Mouse (Mus musculus) layer of hippocampus, postnatal 10 days (tissue): ENCODE results near the gene Ache. TPM values are rescaled to one million over a fixed set of nuclear protein-coding genes. Genes with fewer than 3 reads are reported as not detected.
"Not testable (repeated sequence)": the region's sequence is repeated elsewhere in the genome, so short reads cannot be mapped to it uniquely, and the experiment has no call there.

ENCODE experiments used
- DNase-seq, 2 experiments: peaks; one replicate each; pipeline ENCODE4 v3.0.0; 2021; ENCODE audit warnings: low spot score in 2 of 2
- long read RNA-seq: library from polyadenylated mRNA; stranded (forward); transcript quantifications from one replicate; pipeline ENCODE4 v2.0.0, GENCODE M21; 2023
- total RNA-seq, 2 experiments: library from RNA; stranded (reverse); gene quantifications; 2 replicates each; pipeline ENCODE4 v1.2.3; 2021

Gene Ache
- total RNA-seq, result 10 to 100 TPM; 93.0 to 97.4 TPM
- long read RNA-seq, transcript Ache-201 (5 exons, 2,186 nt), result major isoform, 53 of 91 reads
- long read RNA-seq, transcript Ache-202 (5 exons, 2,176 nt), result minor isoform, 19 of 91 reads
- long read RNA-seq, partial matches to known transcripts, result 12 of 91 reads
- long read RNA-seq, other reads (novel, unspliced or antisense), result 7 of 91 reads

DNA sequence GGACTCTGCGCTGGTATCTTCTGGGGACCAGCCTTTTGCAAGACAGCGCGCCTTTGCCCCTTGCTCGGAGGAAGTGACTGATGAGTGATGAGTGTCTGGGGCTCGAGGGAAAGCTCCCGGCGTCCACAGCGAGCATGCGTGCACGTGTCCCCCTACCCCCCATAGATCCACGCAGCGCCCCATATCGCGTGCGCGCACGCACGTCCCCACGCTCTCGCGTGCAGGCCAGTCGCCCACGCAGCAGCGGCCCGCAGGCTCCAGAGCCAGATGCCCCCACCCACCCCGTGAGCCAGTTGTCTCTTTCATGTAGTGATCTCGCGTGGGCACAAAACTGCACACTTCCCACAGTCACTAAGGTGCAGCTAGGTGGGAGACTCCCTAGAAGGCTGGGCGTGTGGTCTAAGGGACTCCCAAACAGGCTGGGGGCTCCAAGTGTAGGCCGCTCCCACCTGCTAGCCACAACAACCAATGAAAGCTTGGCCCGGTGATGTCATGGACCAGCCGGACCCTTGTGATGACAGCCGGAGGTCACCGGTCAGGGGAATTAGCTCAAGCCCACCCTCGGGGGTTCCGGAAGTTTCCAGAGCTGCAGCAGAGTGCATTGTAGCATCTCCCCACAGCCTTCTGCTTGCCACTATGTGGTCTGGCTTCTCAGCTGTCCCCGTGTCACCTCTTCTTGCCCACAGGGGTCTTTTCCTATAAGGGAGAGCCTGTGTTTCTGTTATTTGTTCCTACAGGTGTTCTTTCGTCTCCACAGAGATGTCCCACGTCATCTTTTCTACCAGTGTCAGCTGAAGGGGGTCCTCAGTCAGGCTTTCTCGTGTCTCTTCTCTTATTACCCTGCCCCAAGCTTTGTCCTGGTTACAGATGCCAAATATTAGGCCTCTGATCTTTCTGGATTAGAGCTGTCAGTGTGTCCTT, at the start of gene Ache:
Gene Ache (plus strand): TSS at position 488 of the 921 bp plus-strand sequence.
- DNase-seq, result peak; percentile 63 to 73

DNA sequence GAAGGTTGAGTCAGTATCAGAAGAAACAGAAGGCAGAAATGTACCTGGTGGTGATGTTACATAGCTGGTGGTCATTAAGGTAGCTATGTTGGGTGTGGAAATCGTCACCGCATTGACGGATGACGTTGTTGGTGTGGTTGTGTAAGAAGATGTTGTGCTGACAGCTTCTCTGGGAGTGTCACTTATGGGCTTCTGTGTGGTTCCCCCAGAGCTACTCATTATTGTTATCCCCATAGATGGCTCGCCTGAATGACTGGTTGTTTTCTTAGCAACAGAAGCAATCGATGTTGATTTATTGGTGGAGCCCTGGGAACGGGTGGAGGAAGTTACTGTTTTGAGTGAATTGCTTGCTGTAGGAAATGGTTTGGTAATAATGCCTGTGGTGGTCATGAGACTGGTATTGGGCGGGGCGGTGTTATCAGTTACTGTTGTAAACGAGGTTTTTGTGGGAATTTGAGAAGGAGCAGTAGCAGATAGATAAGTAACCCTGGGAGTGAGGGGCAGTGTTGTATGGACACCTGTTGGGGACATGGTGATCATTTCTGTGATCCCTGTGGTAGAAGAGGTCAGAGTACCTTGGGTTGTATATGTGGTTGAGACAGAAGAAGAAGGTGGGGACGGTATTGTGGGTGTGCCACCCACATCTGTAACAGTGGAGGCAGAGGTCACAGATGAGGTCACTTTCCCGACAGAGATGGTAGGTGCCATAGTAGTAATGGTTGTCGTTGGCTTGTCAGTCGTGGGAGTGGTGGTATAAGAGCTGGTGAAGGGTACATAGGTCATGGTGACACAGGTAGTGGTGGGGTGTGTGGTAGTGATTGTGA, 23.2 kb upstream of the Ache start:
- DNase-seq, result no peak

DNA sequence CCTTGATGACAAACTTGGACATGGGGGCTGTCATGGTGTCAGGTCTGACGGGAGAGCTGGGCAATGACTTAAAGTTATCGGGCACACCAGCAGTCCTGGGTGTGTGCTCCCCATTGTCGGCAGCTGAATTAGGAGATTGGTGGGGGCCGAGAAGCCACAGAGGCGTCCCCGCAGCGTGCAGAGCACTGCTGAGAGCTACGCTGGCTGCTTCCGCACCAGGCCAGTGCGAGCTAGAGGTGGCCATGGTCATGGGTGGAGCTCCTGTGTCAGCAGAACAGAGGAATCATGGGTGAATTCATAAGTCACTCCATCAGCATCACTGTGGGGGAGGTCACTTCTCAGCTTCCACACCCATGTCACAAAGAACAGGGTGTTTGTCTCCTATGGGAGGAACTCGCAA, 22.5 kb upstream of the Ache start:
- DNase-seq, result no peak

DNA sequence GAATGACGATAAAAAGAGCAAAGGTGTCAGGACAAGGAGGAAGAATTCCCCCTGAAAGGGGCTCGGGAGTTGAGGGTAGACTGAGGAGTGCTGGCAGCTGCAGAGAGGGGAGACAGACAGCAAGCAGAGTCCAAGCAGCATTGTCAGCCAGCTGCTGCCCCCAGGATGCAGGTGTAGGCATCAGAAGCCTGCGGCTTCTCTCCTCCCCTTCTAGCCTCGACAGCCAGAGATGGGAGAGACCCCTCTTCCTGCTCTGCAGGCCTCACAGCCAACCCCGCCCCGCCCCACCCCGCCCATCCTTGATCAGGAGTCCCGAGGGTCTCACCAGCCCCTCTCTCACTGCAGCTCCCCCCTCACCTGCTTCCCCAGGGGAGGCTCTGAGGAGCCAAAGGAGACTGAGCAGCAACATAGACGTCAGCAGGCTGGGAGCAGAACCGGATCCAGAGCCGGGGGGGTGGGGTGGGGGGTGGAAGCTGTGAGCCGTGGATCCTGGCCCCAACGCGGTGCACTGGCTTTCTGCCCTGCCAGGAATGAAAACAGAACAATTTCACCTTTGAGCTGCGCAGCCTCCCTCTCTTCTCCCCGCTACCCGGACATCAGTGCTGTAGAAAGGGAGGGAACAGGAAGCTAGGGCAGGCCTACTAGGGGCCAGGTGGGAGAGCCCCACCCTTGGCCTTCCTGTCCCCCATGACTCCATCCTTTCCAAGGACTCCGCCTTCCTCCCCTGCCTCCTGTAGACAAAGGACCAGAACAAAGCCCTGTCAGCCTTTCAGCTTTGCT, 19.0 kb upstream of the Ache start:
- DNase-seq, result no peak

DNA sequence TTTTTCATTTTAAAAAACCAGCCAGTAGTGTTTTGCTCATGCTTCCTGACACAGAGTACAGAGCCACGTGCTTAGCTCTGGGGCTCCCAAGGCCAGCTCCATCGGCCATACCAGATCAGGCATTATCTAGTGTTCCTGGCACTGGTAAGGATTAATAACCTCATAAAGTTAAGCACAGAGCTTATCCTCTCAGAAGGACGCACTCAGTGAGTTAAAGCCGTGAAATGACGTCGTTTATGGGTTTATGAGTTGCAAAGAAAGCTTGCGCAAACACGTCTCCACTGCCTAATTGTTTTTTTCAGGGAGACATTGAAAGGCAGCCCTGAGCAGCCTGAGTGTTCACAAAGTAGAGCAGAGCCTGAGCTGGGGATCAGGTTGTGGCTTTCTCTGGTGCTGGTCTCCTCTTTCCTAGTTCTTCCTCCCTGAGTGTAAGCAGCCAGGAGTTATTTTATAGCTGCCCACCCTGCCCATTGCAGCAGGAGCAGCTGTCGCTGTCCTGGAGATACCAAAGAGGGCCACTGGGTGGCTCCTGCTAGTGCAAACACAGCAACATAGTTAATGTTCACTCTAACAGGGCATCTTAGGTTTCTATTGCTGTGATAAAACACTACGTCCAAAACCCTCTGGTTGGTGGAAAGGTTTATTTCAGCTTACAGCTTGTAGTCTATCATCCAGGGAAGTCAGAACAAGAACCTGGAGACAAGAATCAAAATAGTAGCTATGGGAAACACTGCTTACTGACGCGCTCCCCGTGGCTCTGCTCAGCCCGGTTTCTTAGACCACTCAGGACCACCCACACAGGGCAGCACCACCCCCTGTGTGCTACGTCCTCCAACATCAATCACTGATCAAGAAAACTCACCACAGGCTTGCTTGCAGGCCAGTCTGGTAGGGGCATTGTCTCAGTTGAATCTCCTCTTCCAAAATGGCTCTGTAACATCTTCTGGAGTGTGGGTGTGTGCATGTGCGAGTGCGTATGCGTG, 9.7 kb upstream of the Ache start:
- DNase-seq, result peak in 1 of 2 experiments; percentile 53

DNA sequence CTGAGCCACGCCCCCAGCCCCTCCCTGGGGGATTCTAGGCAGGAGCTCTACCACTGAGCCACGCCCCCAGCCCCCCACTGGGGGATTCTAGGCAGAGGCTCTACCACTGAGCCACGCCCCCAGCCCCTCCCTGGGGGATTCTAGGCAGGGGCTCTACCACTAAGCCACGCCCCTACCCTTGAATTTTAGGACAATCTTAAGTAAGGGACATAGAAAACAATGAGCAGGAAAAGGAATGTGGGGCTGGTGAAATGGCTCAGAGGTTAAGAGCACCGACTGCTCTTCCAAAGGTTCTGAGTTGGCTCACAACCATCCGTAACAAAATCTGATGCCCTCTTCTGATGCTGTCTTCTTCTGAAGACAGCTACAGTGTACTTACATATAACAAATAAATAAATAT, 2.9 kb upstream of the Ache start:
- DNase-seq, result not testable (repeated sequence)

DNA sequence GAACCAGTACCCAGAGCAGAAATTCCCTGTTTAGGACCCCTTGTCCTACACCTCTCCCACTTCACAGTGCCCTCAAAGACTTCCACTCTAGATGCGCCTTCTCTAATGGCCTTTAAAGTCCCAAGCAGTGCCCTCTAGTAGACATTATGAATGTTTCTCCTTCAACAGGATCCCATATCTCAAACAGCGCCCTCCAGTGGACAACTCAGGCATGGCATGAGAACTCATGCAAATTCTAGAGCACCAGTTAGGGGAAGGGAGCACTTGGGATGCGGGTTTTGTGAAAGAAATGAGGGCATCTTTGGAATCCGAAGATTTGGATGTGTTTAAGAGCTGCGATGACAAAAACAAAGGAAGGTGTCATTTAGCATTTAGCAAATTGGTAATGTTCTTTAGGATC, 2.3 kb upstream of the Ache start:
- peak; percentile 71 for DNase-seq

DNA sequence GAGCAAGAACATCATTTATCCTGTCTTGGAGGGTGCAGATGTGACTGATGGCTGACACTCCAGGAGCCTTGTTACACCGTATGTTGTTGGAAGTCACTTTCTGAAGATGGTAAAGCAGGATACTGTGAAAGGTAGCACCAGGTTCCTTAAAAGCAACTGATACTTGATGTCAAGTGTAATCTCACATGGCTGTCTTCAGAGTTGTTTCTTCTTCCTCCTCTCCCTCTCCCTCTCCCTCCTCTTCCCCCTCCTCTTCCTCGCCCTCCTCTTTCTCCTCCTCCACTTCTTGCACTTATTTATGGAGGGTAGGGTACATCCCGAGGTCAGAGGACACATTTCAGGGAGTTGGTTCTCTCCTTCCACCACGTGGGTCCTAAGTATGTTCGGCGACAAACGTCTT, 1.3 kb upstream of the Ache start:
- no peak for DNase-seq

DNA sequence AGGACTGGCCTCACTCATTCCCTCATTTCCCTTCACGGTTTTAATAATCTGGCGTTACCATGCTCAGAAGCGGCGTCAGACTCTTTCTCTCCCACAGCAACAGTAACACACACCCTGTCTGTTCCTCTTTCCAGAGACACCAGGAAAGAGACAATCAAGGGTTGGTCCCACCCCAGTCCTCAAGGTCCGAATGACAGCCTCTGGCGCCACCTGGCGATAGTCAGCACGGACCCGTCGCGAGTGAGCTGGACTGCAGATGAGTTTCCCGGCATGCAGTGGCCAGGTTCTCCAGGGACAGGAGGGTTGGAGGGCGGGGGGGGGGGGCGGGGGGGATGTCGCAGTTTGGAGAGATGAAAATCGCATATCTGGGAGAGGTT, 676 bp upstream of the Ache start:
- DNase-seq, result peak; percentile 93 to 96

DNA sequence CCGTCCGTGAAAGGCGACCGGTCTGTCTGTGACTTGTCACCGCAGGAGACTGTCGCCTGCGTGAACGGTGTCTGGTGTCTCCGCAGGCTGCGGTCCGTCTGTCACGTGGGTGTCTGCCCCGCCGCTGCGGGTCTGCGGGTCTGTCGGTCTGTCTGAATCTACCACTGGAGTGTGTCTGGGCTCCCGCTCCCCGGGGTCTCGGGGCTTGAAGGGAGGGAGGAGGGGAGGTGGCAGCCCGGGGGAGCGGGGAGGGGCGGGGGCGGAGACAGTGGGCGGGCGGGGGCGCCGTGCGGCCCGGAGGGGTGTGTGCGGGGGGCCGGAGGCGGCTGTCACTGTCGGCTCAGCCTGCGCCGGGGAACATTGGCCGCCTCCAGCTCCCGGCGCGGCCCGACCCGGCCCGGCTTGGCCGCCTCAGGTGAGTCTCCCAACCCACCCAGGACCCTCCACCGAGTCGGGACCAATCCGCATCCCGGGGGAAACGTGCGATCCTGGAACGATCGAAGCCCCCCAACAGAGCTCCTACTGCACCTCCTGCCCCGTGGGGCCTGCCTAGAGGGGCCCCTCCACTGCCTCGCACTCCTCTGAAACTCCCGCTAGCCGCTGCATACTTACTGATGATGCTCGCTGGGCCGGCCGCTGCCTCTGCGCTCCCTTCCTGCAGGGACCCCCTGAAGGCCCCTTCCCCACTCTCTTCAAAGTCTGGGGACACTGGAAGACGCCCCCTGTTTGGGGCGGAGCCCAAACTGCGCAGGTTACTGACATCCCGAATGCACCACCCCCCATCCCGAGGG, 829 bp downstream of the Ache start:
- peak; percentile 59 to 65 for DNase-seq

DNA sequence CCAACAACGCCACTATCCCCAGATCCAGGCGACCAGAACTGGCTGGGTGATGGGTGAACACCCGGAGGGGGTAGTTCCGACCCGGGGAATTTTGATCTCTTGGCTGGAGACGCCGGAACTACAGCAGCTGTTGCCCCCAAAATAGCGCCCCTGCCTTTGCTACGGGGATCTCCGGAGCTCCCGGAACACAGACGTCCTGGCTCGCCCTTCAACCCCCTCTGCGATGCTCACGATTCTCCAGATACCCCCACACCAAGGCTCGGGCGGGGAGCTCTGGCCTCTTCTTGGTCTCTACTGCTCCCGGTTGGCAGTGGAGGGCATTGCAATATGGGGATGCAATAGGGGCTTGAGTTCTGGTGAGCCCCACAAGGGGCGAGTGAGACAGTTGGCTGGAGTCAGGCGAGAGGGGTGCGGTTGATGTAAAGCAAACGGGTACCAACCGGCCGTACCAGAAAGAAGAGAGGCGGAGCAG, 1.7 kb downstream of the Ache start:
- DNase-seq, result peak; percentile 73 to 80

DNA sequence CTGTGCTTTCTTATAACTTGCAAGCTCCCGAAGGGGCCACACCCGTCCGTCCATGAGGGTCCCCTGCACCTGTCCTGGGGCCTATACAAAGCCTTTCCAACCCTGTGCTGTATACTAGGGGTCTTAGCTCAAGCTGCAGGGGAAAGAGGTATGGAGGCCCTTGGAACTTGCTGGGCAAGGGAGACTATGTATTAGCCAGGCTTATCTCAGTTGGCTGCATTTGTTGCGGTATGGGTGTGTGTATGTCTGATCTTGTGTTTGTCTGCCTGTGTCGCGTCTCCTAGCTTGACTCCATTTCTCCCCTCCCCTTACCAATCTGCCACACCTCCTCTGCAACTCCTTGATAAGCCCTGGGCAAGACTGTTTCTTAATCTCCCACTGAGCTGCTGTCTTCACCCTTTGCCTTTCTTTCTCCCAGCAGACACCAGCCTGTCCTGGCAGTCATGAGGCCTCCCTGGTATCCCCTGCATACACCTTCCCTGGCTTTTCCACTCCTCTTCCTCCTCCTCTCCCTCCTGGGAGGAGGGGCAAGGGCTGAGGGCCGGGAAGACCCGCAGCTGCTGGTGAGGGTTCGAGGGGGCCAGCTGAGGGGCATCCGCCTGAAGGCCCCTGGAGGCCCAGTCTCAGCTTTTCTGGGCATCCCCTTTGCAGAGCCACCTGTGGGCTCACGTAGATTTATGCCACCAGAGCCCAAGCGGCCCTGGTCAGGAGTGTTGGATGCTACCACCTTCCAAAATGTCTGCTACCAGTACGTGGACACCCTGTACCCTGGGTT, 2.5 kb downstream of the Ache start:
- no peak for DNase-seq

DNA sequence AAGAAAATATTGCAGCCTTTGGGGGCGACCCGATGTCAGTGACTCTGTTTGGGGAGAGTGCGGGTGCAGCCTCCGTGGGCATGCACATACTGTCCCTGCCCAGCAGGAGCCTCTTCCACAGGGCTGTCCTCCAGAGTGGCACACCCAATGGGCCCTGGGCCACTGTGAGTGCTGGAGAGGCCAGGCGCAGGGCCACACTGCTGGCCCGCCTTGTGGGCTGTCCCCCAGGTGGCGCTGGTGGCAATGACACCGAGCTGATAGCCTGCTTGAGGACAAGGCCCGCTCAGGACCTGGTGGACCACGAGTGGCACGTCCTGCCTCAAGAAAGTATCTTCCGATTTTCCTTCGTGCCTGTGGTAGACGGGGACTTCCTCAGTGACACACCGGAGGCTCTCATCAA, 3.4 kb downstream of the Ache start:
- peak; percentile 50 to 55 for DNase-seq

DNA sequence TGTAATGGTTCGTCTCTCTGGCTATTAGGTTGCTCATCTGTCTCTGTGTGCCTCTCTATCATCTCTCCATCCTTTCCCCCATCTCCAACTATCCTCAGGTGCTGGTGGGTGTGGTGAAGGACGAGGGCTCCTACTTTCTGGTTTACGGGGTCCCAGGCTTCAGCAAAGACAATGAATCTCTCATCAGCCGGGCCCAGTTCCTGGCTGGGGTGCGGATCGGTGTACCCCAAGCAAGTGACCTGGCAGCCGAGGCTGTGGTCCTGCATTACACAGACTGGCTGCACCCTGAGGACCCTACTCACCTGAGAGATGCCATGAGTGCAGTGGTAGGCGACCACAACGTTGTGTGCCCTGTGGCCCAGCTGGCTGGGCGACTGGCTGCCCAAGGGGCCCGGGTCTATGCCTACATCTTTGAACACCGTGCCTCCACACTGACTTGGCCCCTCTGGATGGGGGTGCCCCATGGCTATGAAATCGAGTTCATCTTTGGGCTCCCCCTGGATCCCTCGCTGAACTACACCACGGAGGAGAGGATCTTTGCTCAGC, 4.1 kb downstream of the Ache start:
- no peak for DNase-seq

DNA sequence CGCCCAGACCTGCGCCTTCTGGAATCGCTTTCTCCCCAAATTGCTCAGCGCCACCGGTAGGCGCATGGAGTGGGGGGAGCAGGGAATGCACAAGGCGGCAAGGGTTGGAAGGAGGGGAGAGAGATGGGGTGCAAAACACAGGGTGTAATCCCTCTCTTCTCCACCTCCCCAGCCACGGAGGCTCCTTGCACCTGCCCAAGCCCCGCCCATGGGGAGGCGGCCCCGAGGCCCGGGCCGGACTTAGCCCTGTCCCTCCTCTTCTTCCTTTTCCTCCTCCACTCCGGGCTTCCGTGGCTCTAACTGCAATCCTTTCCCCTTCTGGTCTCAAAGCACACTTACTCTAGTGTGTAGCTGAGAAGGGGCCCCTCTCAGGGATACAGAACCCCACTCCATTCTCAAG, 6.0 kb downstream of the Ache start:
- DNase-seq, result peak; percentile 51 to 63

DNA sequence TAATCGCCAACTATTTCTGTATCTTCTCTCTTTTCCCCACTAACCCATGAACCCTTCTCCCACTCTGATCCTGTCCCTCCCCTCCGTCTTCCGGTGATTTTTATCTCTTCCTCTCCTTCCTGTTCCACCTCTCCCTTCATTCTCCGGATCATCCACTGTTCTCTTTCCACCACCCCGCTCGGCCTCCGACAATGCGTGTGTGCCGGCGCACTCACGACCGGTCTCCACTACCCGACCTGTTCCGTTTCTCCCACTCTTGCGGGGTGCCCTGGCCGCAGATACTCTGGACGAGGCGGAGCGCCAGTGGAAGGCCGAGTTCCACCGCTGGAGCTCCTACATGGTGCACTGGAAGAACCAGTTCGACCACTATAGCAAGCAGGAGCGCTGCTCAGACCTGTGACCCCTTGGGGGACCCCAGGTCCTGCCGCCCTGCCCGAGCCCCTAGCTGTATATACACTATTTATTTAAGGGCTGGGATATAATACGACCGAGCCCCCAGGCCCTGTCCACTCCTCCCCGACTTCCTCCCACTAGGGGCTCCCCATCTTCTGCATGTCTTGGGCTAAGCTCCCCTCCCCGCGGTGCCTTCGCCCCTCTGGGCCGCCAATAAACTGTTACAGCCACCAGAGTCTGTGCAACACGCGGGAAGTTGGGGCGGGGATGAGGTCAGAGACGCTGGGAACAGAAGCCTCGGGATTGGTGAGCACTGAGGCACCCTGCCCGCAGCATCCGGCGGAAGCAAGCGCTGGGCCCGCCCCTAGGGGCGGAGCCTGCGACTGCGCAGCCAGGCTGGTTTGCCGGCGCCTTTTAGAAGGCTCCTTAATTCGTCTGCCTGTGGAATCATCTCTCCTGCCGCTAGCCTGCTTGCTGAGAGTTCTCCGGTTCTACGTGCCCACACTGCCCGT, 6.8 kb downstream of the Ache start, which contains the start of gene Ufsp1:
Gene Ufsp1 (plus strand): TSS at position 791 of the 905 bp plus-strand sequence.
- DNase-seq, result peak; percentile 94 to 96

DNA sequence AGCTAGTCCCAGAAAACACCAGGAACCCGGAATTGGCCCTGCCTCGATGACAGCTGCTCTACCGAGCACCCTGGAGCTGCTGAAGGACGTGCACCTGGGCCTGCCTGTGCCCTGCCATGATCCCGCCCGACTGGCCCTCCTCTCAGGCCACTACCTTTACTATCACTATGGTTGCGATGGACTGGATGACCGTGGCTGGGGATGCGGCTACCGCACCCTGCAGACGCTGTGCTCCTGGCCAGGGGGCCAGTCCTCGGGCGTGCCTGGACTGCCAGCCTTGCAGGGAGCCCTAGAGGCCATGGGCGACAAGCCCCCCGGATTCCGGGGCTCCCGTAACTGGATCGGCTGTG, 7.4 kb downstream of the Ache start:
- DNase-seq, result no peak
